Mouse (Mus musculus): ENCODE data around the gene Emc10. TPM values are rescaled to one million over a fixed set of nuclear protein-coding genes. Genes with fewer than 3 reads are reported as not detected.

Emc10 gene
- polyA plus RNA-seq, 1 experiment from 2014 or later, result 104 TPM

GRCm38 (mm10) chr7:44463056-44463425 is 33.3 kb downstream of the Emc10 start:
- H3K4me3 ChIP-seq, result no peak overlapping the region

DNA sequence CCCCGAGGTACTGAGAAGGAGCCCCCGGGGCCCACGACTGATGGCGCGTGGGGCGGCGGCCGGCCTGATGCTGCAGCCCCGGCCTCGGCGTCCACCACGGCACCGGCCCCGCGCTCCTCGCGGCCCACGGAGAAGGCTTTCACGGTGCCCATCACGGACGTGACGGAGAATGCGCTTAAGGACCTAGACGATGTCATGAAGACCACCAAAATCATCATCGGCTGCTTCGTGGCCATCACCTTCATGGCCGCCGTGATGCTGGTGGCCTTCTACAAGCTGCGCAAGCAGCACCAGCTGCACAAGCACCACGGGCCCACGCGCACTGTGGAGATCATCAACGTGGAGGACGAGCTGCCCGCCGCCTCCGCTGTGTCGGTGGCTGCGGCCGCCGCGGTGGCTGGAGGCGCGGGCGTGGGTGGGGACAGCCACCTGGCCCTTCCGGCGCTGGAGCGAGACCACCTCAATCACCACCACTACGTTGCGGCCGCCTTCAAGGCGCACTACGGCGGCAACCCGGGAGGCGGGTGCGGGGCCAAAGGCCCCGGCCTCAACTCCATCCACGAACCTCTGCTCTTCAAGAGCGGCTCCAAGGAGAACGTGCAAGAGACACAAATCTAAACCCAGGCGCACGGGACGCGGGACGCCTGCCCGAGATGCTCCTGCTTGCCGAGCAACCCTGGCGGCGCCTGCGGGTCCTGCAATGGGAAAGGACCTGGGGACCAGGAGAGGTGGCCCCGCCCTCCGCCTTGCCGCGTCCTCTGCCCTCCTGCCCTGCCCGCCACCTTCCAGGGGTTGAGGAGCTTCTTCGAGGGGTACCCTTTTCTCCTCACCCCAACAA is 33.9 kb downstream of the Emc10 start:
- Histone ChIP-seq H3K27me3 (ENCODE audit: low read depth, poor library complexity, severe bottlenecking) (peaks cover 55% of the 10 kb centered on the region), H3K36me3 (peaks cover 71% of the 10 kb centered on the region), H3K27ac (replicated peaks) (peak overlapping the region; percentile 28; the same call in 1 of the 2 replicates), H3K9me3 (replicated peaks) (peaks cover 6% of the 10 kb centered on the region; the same call in 1 of the 2 replicates), H3K4me1 (peaks cover 52% of the 10 kb centered on the region), H3K4me3 (peak overlapping the region; percentile 32)
- WGBS, result 23% methylated on average over 77 of the region's 77 CpGs
- peak; percentile 75 for DNase-seq (ENCODE audit: low spot score)

More at GRCm38 (mm10) chr7:44463056-44463425, 33.3 kb downstream of the Emc10 start:
- Histone ChIP-seq H3K4me1 (peaks cover 54% of the 10 kb centered on the region), H3K27me3 (ENCODE audit: low read depth, poor library complexity, severe bottlenecking) (peaks cover 55% of the 10 kb centered on the region), H3K36me3 (peaks cover 65% of the 10 kb centered on the region), H3K27ac (replicated peaks) (no peak overlapping the region), H3K9me3 (replicated peaks) (peaks cover 5% of the 10 kb centered on the region; the same call in 1 of the 2 replicates)
- no peak for DNase-seq (ENCODE audit: low spot score)
- 30% methylated on average over 8 of the region's 8 CpGs for WGBS

DNA sequence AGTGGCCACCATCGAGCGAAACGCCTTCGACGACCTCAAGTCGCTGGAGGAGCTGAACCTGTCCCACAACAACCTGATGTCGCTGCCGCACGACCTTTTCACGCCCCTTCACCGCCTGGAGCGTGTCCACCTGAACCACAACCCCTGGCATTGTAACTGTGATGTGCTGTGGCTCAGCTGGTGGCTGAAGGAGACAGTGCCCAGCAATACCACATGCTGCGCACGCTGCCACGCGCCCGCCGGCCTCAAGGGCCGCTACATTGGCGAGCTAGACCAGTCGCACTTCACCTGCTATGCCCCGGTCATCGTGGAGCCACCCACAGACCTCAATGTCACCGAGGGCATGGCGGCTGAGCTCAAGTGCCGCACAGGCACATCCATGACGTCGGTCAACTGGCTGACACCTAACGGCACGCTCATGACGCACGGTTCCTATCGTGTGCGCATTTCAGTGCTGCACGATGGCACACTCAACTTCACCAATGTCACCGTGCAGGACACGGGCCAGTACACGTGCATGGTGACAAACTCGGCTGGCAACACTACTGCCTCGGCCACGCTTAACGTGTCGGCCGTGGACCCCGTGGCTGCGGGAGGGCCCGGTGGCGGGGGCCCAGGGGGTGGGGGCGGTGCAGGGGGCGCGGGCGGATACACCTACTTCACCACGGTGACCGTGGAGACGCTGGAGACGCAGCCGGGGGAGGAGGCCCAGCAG is 34.7 kb downstream of the Emc10 start:
- Histone ChIP-seq H3K4me3 (0 out of 2 replicates have a peak overlapping the region, but pooled peaks have one; percentile 32), H3K9me3 (replicated peaks) (peaks cover 6% of the 10 kb centered on the region; the same call in 1 of the 2 replicates), H3K36me3 (peaks cover 79% of the 10 kb centered on the region), H3K27ac (replicated peaks) (no peak overlapping the region), H3K27me3 (ENCODE audit: low read depth, poor library complexity, severe bottlenecking) (peaks cover 55% of the 10 kb centered on the region), H3K4me1 (peaks cover 44% of the 10 kb centered on the region)
- WGBS, result 73% methylated on average over 57 of the region's 57 CpGs
- DNase-seq (ENCODE audit: low spot score), result peak; percentile 14

DNA sequence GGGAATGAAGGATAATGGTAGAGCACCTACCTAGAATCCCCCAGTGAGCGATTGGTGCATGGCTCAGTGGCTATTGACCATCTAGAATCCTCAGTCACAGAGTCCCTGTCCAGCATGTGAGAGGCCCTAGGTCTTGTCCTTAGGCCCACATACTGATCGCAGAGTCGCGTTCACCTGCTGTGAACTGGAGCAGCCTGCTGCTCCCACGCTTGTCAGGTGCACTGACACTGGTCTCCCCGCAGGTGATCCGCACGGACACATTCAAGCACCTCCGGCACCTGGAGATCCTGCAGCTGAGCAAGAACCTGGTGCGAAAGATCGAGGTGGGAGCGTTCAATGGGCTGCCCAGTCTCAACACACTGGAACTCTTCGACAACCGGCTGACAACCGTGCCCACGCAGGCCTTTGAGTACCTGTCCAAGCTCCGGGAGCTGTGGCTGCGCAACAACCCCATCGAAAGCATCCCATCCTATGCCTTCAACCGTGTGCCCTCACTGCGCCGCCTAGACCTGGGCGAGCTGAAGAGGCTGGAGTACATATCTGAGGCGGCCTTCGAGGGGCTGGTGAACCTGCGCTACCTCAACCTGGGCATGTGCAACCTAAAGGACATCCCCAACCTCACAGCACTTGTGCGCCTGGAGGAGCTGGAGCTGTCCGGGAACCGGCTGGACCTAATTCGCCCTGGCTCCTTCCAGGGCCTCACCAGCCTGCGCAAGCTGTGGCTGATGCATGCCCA is 35.4 kb downstream of the Emc10 start:
- no peak overlapping the region for H3K4me3 ChIP-seq
- peaks cover 37% of the 10 kb centered on the region for H3K4me1 ChIP-seq
- DNase-seq (ENCODE audit: low spot score), result no peak
- WGBS, result 80% methylated on average over 31 of the region's 31 CpGs
- H3K27ac ChIP-seq (replicated peaks), result no peak overlapping the region
- peaks cover 86% of the 10 kb centered on the region for H3K36me3 ChIP-seq
- peaks cover 55% of the 10 kb centered on the region for H3K27me3 ChIP-seq (ENCODE audit: low read depth, poor library complexity, severe bottlenecking)
- H3K9me3 ChIP-seq (replicated peaks), result peaks cover 6% of the 10 kb centered on the region; the same call in 1 of the 2 replicates

- 81% methylated on average over 6 of the region's 6 CpGs for WGBS
- H3K4me3 ChIP-seq, result no peak overlapping the region
- DNase-seq (ENCODE audit: low spot score), result no peak
- peaks cover 28% of the 10 kb centered on the region for H3K4me1 ChIP-seq
- peaks cover 94% of the 10 kb centered on the region for H3K36me3 ChIP-seq
- H3K27ac ChIP-seq (replicated peaks), result no peak overlapping the region
- H3K27me3 ChIP-seq (ENCODE audit: low read depth, poor library complexity, severe bottlenecking), result peaks cover 55% of the 10 kb centered on the region
- peaks cover 6% of the 10 kb centered on the region; the same call in 1 of the 2 replicates for H3K9me3 ChIP-seq (replicated peaks)
Observed at GRCm38 (mm10) chr7:44460067-44460466, 36.3 kb downstream of the Emc10 start.

DNA sequence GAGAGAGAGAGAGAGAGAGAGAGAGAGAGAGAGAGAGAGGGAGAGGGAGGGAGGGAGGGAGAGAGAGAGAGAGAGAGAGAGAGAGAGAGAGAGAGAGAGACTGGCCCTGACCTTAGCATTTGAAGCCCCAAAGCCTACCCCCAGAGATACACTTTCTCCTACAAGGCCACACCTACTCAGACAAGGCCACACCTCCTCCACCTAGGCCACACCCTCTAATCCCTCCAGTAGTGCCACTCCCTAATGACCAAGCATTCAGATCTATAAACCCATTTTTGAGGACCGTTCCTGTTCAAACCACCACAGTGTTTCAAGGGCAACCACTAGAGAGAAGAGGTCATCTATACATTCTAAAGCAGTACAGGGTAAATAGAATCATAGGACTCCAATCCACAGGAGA is 40.0 kb downstream of the Emc10 start:
- Histone ChIP-seq H3K27ac (replicated peaks) (no peak overlapping the region), H3K9me3 (replicated peaks) (peaks cover 6% of the 10 kb centered on the region; the same call in 1 of the 2 replicates), H3K4me1 (peaks cover 3% of the 10 kb centered on the region; the same call in 1 of the 2 replicates), H3K27me3 (ENCODE audit: low read depth, poor library complexity, severe bottlenecking) (peaks cover 21% of the 10 kb centered on the region), H3K36me3 (peaks cover 80% of the 10 kb centered on the region), H3K4me3 (no peak overlapping the region)
- no peak for DNase-seq (ENCODE audit: low spot score)
- WGBS, result 85% methylated on average over 1 of the region's 1 CpGs

GRCm38 (mm10) chr7:44453256-44453655 is 43.1 kb downstream of the Emc10 start:
- H3K9me3 ChIP-seq (replicated peaks), result peaks cover 3% of the 10 kb centered on the region; the same call in 1 of the 2 replicates
- H3K27ac ChIP-seq (replicated peaks), result no peak overlapping the region
- H3K4me1 ChIP-seq, result peaks cover 3% of the 10 kb centered on the region; the same call in 1 of the 2 replicates
- DNase-seq (ENCODE audit: low spot score), result no peak
- peaks cover 76% of the 10 kb centered on the region for H3K36me3 ChIP-seq
- H3K27me3 ChIP-seq (ENCODE audit: low read depth, poor library complexity, severe bottlenecking), result no peaks in the 10 kb centered on the region
- WGBS, result 27% methylated on average over 3 of the region's 3 CpGs
- no peak overlapping the region for H3K4me3 ChIP-seq

DNA sequence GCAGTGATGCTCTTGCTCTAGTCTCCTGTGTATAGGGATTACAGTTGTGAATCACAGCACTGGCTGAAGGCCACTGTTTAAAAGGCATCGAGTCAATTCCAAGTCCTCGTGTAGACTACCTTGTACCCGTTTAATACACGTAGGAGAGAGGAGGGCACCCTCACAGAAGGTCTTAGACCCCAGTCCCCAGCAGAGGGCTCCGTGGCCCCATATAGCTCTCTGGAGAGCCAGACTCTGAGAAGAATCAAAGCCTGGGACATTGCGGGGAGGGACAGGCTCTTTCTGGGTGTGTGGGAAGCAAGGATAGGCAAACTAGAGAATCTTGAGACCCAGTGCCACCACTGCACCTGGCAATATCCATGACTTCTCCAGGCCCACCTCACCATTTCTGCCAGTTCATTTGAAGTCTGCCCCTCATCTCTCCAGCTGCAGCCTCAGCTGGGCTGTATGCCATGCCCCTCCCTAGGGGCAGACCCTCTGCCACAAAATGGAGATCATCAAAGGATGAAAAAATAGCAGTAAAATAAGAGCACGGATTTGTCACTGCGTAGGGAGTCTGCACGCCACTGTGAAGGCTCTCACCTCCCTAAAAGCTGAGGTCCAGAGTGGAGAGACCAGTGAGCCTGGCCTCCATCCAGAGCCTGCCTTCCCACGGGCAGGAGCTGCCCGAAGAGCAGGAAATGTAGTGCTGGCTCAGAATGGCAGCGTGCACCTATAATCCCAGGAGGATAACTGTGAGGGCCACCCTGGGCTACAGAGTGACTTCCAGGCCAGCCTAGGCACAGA is 50.1 kb downstream of the Emc10 start:
- Histone ChIP-seq H3K36me3 (peaks cover 60% of the 10 kb centered on the region), H3K9me3 (replicated peaks) (no peaks in the 10 kb centered on the region), H3K4me1 (peaks cover 45% of the 10 kb centered on the region), H3K4me3 (no peak overlapping the region), H3K27me3 (ENCODE audit: low read depth, poor library complexity, severe bottlenecking) (peaks cover 52% of the 10 kb centered on the region), H3K27ac (replicated peaks) (no peak overlapping the region)
- no peak for DNase-seq (ENCODE audit: low spot score)
- WGBS, result 64% methylated on average over 12 of the region's 12 CpGs

DNA sequence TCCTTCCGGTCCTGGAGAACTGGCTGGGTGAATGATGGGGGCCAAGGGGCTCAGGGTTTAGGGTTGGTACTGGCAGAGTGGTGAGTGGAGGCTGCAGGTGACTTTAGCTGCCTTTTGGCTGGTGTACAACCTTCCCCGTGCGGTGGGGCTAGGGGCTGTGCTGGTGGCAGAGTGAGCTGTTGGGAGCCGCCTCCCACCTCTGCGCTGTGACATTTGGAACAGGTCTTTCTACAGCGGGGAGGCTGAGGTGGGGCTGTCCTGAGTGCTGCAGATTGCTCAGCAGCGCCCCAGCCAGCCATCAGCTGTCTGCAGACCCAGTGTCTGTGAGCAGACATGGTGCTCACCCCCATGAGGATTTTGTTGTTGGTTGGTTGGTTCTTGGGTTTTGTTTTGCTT is 50.8 kb downstream of the Emc10 start:
- 38% methylated on average over 7 of the region's 7 CpGs for whole genome bisulfite sequencing

GRCm38 (mm10) chr7:44444886-44445527 is 51.3 kb downstream of the Emc10 start:
- H3K27me3 ChIP-seq (ENCODE audit: low read depth, poor library complexity, severe bottlenecking), result peaks cover 64% of the 10 kb centered on the region
- WGBS, result 30% methylated on average over 29 of the region's 29 CpGs
- H3K9me3 ChIP-seq (replicated peaks), result no peaks in the 10 kb centered on the region
- DNase-seq (ENCODE audit: low spot score), result no peak
- peaks cover 48% of the 10 kb centered on the region for H3K4me1 ChIP-seq
- peaks cover 52% of the 10 kb centered on the region for H3K36me3 ChIP-seq
- peak overlapping the region; percentile 36 for H3K4me3 ChIP-seq
- H3K27ac ChIP-seq (replicated peaks), result no peak overlapping the region

More for the DNA sequence above, 50.8 kb downstream of the Emc10 start:
- Histone ChIP-seq H3K9me3 (replicated peaks) (no peaks in the 10 kb centered on the region), H3K27ac (replicated peaks) (no peak overlapping the region), H3K27me3 (ENCODE audit: low read depth, poor library complexity, severe bottlenecking) (peaks cover 59% of the 10 kb centered on the region), H3K4me1 (peaks cover 48% of the 10 kb centered on the region), H3K4me3 (peak overlapping the region; percentile 36; the same call in 1 of the 2 replicates), H3K36me3 (peaks cover 57% of the 10 kb centered on the region)
- no peak for DNase-seq (ENCODE audit: low spot score)
